Mouse (Mus musculus): ENCODE results near the gene Spem2. TPM values are rescaled to one million over a fixed set of nuclear protein-coding genes. Genes with fewer than 3 reads are reported as not detected.

Spem2 gene
- polyA plus RNA-seq, 1 experiment from 2014 or later: not detected

GRCm38 (mm10) chr11:69828832-69829231, 10.6 kb upstream of the Spem2 start:
- no peak overlapping the region for H3K4me2 ChIP-seq (replicated peaks)
- WGBS: 73% methylated on average over 5 of the region's 5 CpGs
- no peak overlapping the region for H3K9ac ChIP-seq
- H3K4me1 ChIP-seq (replicated peaks): peaks cover 2% of the 10 kb centered on the region
- ATAC-seq: peak; percentile 37; the same call in 1 of the 2 replicates
- H3K36me3 ChIP-seq: peaks cover 21% of the 10 kb centered on the region
- H3K4me3 ChIP-seq (replicated peaks): no peak overlapping the region
- H3K27me3 ChIP-seq (replicated peaks): no peaks in the 10 kb centered on the region
- H3K27ac ChIP-seq: no peak overlapping the region
- H3K9me3 ChIP-seq: no peaks in the 10 kb centered on the region

GRCm38 (mm10) chr11:69823456-69823855, 5.2 kb upstream of the Spem2 start:
- WGBS: 83% methylated on average over 2 of the region's 2 CpGs
- H3K4me2 ChIP-seq (replicated peaks): no peak overlapping the region
- no peak for ATAC-seq
- H3K27ac ChIP-seq: no peak overlapping the region
- H3K4me3 ChIP-seq (replicated peaks): no peak overlapping the region
- H3K36me3 ChIP-seq: peaks cover 21% of the 10 kb centered on the region
- H3K9ac ChIP-seq: no peak overlapping the region
- H3K9me3 ChIP-seq: no peaks in the 10 kb centered on the region
- H3K4me1 ChIP-seq (replicated peaks): no peaks in the 10 kb centered on the region
- H3K27me3 ChIP-seq (replicated peaks): no peaks in the 10 kb centered on the region

- WGBS: 79% methylated on average over 3 of the region's 3 CpGs
Measured at GRCm38 (mm10) chr11:69822080-69822479, 3.8 kb upstream of the Spem2 start, which contains the start of gene Spem1. Gene Spem1, minus strand, starts transcription at chr11:69822180.

GRCm38 (mm10) chr11:69818871-69819270, 606 bp upstream of the Spem2 start:
- no peaks in the 10 kb centered on the region for H3K27me3 ChIP-seq (replicated peaks)
- no peaks in the 10 kb centered on the region for H3K36me3 ChIP-seq
- no peak overlapping the region for H3K27ac ChIP-seq
- no peaks in the 10 kb centered on the region for H3K9me3 ChIP-seq
- H3K4me3 ChIP-seq (replicated peaks): no peak overlapping the region
- H3K9ac ChIP-seq: no peak overlapping the region
- no peak for ATAC-seq
- H3K4me1 ChIP-seq (replicated peaks): no peaks in the 10 kb centered on the region
- WGBS: 88% methylated on average over 8 of the region's 8 CpGs
- no peak overlapping the region for H3K4me2 ChIP-seq (replicated peaks)

More at GRCm38 (mm10) chr11:69822080-69822479, 3.8 kb upstream of the Spem2 start, which contains the start of gene Spem1:
- Histone ChIP-seq H3K4me2 (replicated peaks) (no peak within 1 kb of the TSS), H3K36me3 (peaks cover 10% of the 10 kb centered on the region; the same call in 1 of the 2 replicates), H3K27ac (no peak within 1 kb of the TSS), H3K4me1 (replicated peaks) (no peaks in the 10 kb centered on the region), H3K9me3 (no peaks in the 10 kb centered on the region), H3K4me3 (replicated peaks) (no peak within 1 kb of the TSS), H3K27me3 (replicated peaks) (no peaks in the 10 kb centered on the region), H3K9ac (no peak within 1 kb of the TSS)
- no peak for ATAC-seq

- H3K27me3 ChIP-seq (replicated peaks): no peaks in the 10 kb centered on the region
- no peak overlapping the region for H3K9ac ChIP-seq
- no peak overlapping the region for H3K27ac ChIP-seq
- peak; percentile 43 for ATAC-seq
- no peak overlapping the region for H3K4me3 ChIP-seq (replicated peaks)
- no peaks in the 10 kb centered on the region for H3K36me3 ChIP-seq
- H3K4me1 ChIP-seq (replicated peaks): no peaks in the 10 kb centered on the region
- H3K9me3 ChIP-seq: no peaks in the 10 kb centered on the region
- 78% methylated on average over 12 of the region's 12 CpGs for WGBS
- no peak overlapping the region for H3K4me2 ChIP-seq (replicated peaks)
Measured at GRCm38 (mm10) chr11:69816520-69816919, 1.7 kb downstream of the Spem2 start.

- H3K4me3 ChIP-seq (replicated peaks): no peak within 1 kb of the TSS
- no peak for ATAC-seq
- no peak within 1 kb of the TSS for H3K27ac ChIP-seq
- WGBS: 66% methylated on average over 10 of the region's 10 CpGs
- no peaks in the 10 kb centered on the region for H3K4me1 ChIP-seq (replicated peaks)
- H3K27me3 ChIP-seq (replicated peaks): no peaks in the 10 kb centered on the region
- H3K9ac ChIP-seq: no peak within 1 kb of the TSS
- H3K4me2 ChIP-seq (replicated peaks): no peak within 1 kb of the TSS
- no peaks in the 10 kb centered on the region for H3K9me3 ChIP-seq
- H3K36me3 ChIP-seq: no peaks in the 10 kb centered on the region
Measured at GRCm38 (mm10) chr11:69815155-69815554, 3.1 kb downstream of the Spem2 start, which contains the start of gene Gm39566. Gene Gm39566, minus strand, starts transcription at chr11:69815298.

GRCm38 (mm10) chr11:69810280-69810679, 8.0 kb downstream of the Spem2 start:
- no peak overlapping the region for H3K27ac ChIP-seq
- no peaks in the 10 kb centered on the region; the same call in 1 of the 2 replicates for H3K27me3 ChIP-seq (replicated peaks)
- H3K4me3 ChIP-seq (replicated peaks): no peak overlapping the region
- no peaks in the 10 kb centered on the region for H3K36me3 ChIP-seq
- no peak overlapping the region for H3K9ac ChIP-seq
- no peak for ATAC-seq
- H3K4me2 ChIP-seq (replicated peaks): no peak overlapping the region
- no peaks in the 10 kb centered on the region for H3K4me1 ChIP-seq (replicated peaks)
- no peaks in the 10 kb centered on the region for H3K9me3 ChIP-seq

GRCm38 (mm10) chr11:69807641-69808040, 10.6 kb downstream of the Spem2 start:
- ATAC-seq: no peak

GRCm38 (mm10) chr11:69806378-69806777, 11.9 kb downstream of the Spem2 start:
- 79% methylated on average over 4 of the region's 4 CpGs for WGBS
- Histone ChIP-seq H3K27me3 (replicated peaks) (peaks cover 7% of the 10 kb centered on the region; the same call in 1 of the 2 replicates), H3K27ac (no peak overlapping the region), H3K9me3 (no peaks in the 10 kb centered on the region), H3K4me2 (replicated peaks) (no peak overlapping the region), H3K4me1 (replicated peaks) (peaks cover 36% of the 10 kb centered on the region), H3K9ac (no peak overlapping the region), H3K4me3 (replicated peaks) (no peak overlapping the region), H3K36me3 (no peaks in the 10 kb centered on the region)
- ATAC-seq: no peak

More at GRCm38 (mm10) chr11:69807641-69808040, 10.6 kb downstream of the Spem2 start:
- H3K4me3 ChIP-seq (replicated peaks): no peak overlapping the region
- peaks cover 24% of the 10 kb centered on the region for H3K4me1 ChIP-seq (replicated peaks)
- H3K9me3 ChIP-seq: no peaks in the 10 kb centered on the region
- no peak overlapping the region for H3K9ac ChIP-seq
- H3K27ac ChIP-seq: no peak overlapping the region
- H3K36me3 ChIP-seq: no peaks in the 10 kb centered on the region
- 61% methylated on average over 2 of the region's 2 CpGs for WGBS
- H3K27me3 ChIP-seq (replicated peaks): peaks cover 7% of the 10 kb centered on the region; the same call in 1 of the 2 replicates
- no peak overlapping the region for H3K4me2 ChIP-seq (replicated peaks)

GRCm38 (mm10) chr11:69804972-69805909, 13.0 kb downstream of the Spem2 start, which contains the start of gene Tmem102:
Gene Tmem102, minus strand, starts transcription at chr11:69805624.
- Histone ChIP-seq H3K27ac (peak within 1 kb of the TSS; percentile 79), H3K9ac (peak within 1 kb of the TSS; percentile 64), H3K4me3 (replicated peaks) (peak within 1 kb of the TSS; percentile 51), H3K36me3 (no peaks in the 10 kb centered on the region), H3K27me3 (replicated peaks) (peaks cover 7% of the 10 kb centered on the region; the same call in 1 of the 2 replicates), H3K9me3 (no peaks in the 10 kb centered on the region), H3K4me1 (replicated peaks) (peaks cover 48% of the 10 kb centered on the region), H3K4me2 (replicated peaks) (peak within 1 kb of the TSS; percentile 98)
- ATAC-seq: peak; percentile 48
- WGBS: 9% methylated on average over 29 of the region's 29 CpGs

GRCm38 (mm10) chr11:69804652-69804940, 13.7 kb downstream of the Spem2 start:
- H3K4me2 ChIP-seq (replicated peaks): peak overlapping the region; percentile 98
- peak overlapping the region; percentile 64 for H3K9ac ChIP-seq
- 11% methylated on average over 12 of the region's 12 CpGs for WGBS
- no peaks in the 10 kb centered on the region for H3K9me3 ChIP-seq
- peak overlapping the region; percentile 79 for H3K27ac ChIP-seq
- peaks cover 51% of the 10 kb centered on the region for H3K4me1 ChIP-seq (replicated peaks)
- ATAC-seq: no peak
- no peaks in the 10 kb centered on the region for H3K36me3 ChIP-seq
- H3K4me3 ChIP-seq (replicated peaks): peak overlapping the region; percentile 51
- peaks cover 7% of the 10 kb centered on the region; the same call in 1 of the 2 replicates for H3K27me3 ChIP-seq (replicated peaks)

- Histone ChIP-seq H3K9me3 (no peaks in the 10 kb centered on the region), H3K9ac (peak overlapping the region; percentile 64), H3K27me3 (replicated peaks) (peaks cover 7% of the 10 kb centered on the region; the same call in 1 of the 2 replicates), H3K4me2 (replicated peaks) (peak overlapping the region; percentile 98), H3K27ac (peak overlapping the region; percentile 79), H3K4me3 (replicated peaks) (peak overlapping the region; percentile 51), H3K36me3 (no peaks in the 10 kb centered on the region), H3K4me1 (replicated peaks) (peaks cover 57% of the 10 kb centered on the region)
- peak; percentile 79 for ATAC-seq
- WGBS: 2% methylated on average over 60 of the region's 60 CpGs
Measured at GRCm38 (mm10) chr11:69803786-69804651, 14.2 kb downstream of the Spem2 start.
